Mouse (Mus musculus) Patski (cell line): ENCODE results near the gene Rrp9. TPM values are rescaled to one million over a fixed set of nuclear protein-coding genes. Genes with fewer than 3 reads are reported as not detected.
"Not testable (repeated sequence)": the region's sequence is repeated elsewhere in the genome, so short reads cannot be mapped to it uniquely, and the experiment has no call there.

ENCODE experiments used
- ATAC-seq: fragments of 100-300 bp; one replicate; pipeline ENCODE4 v1.8.0; 2021
- CTCF ChIA-PET: fragments of 350-600 bp; sonication (Branson Sonifier 250); formaldehyde crosslinking; loops from one replicate; lab custom pipeline; 2022; ENCODE audit warnings: inconsistent platforms; lab: Charles Lee
- POLR2A ChIA-PET: fragments of 350-600 bp; sonication (Branson Sonifier 250); formaldehyde crosslinking; loops from one replicate; lab custom pipeline; 2022; ENCODE audit warnings: antibody characterized with exemption, inconsistent platforms; lab: Charles Lee
- DNase-seq: peaks from one replicate; pipeline ENCODE4 v3.0.0-alpha.2; 2011; ENCODE audit warnings: low read depth, low spot score
- H3K27me3 ChIP-seq: fragments of 371-371 bp; one replicate; pipeline ENCODE4 v1.5.1; 2021
- CTCF ChIP-seq: fragments of 100-300 bp; IDR thresholded peaks from one replicate; pipeline ENCODE4 v1.5.1; 2021
- in situ Hi-C: fragments of 300-500 bp; cut with MboI; formaldehyde crosslinking; loops from 3 replicates; pipeline ENCODE4 v1.11.1; 2018; ENCODE audit warnings: low pct_unique_long_range_greater_than_20kb, mixed read lengths
- polyA plus RNA-seq: library from polyadenylated mRNA; unstranded; gene quantifications from one replicate; pipeline ENCODE4 v1.2.3, GENCODE M21; 2021

Rrp9 gene
- polyA plus RNA-seq, 1 experiment from 2014 or later: 29.9 TPM

DNA sequence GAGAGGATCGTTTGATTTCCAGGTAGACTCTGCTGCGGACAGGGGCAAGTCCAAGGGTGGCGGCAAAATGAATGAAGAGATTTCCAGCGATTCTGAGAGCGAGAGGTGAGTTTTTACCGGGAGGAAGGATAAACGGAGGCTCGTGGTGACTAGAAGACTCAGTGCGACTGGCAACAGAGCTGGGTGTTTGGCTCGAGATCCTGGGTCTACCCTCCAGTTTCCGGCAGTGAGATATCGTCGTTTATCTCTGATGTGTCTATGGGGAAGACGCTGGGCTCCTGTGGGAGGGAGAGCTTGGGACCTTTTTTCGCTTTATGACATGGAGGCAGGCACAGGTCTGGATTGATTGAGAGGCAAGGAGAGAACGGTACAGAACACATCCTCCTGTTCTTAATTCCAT is 1.9 kb downstream of the Rrp9 start:
- DNase-seq (no peak), ATAC-seq (no peak)
- ChIA-PET CTCF (interaction anchor here (0.6 to 3.7 kb wide), 19 partner anchors 18 to 306 kb away, joined by 3 to 33 read pairs (median 4); partner anchors contain the start of genes Abhd14a, Acy1 and Rpl29), POLR2A (interaction anchor here (0.8 kb wide), 1 partner anchor 25 kb away, joined by 3 read pairs; the partner anchor contains the start of gene Pcbp4)
- in situ Hi-C loops: loop anchor here (5.0 kb wide), 2 partner anchors 40 to 105 kb away; partner anchors contain the start of gene Acy1
- TF ChIP-seq CTCF: no peak
- no peaks in the 10 kb centered on the region for H3K27me3 ChIP-seq

DNA sequence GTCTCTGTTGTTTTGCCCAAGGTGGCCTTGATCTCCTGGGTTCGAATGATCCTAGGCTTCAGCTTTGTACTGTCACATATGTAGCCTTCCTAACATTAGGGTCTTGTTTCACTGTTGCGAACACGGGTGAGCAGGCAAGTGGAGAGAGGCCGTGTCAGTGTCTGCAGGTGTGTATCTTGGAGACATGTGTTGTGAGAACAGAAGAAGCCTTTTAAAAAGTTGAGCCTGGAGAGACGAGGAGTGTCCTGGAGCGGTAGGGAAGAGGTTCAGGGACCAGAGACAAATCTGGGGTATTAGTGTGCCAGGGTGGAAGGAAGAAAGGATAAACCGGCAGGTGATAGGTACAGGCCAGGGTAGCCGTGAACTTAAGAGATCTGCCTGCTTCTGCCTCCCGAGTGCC is 2.3 kb downstream of the Rrp9 start:
- POLR2A ChIA-PET: interaction anchor here (0.8 kb wide), 1 partner anchor 25 kb away, joined by 3 read pairs; the partner anchor contains the start of gene Pcbp4
- CTCF ChIA-PET: interaction anchor here (1.3 to 3.7 kb wide), 4 partner anchors 29 to 266 kb away, joined by 3 to 33 read pairs (median 19); partner anchors contain the start of genes Abhd14a and Rpl29
- no peak for TF ChIP-seq CTCF
- in situ Hi-C loops: loop anchor here (5.0 kb wide), 2 partner anchors 41 to 106 kb away; partner anchors contain the start of gene Acy1
- ATAC-seq (no peak), DNase-seq (no peak)
- H3K27me3 ChIP-seq: no peaks in the 10 kb centered on the region

DNA sequence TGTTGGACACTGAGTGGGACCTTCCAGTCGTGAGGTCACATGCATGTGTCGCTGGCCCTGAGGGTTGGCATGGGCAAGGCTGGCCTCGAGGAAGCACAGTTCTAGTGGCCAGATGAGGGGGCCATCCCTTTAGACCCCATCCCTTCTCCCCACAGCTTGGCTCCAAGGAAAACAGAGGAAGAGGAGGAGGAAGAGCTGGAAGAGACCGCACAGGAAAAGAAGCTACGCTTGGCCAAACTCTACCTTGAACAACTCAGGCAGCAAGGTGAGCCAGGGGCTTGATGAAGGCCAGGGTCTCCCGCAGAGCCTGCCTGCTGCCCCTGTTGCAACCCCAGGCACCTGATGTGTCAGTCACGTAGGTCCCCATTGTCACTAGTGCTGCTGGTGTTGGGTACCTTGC is 4.8 kb downstream of the Rrp9 start:
- POLR2A ChIA-PET: no interaction called here
- in situ Hi-C loops: no loop called here
- no peak for TF ChIP-seq CTCF
- DNase-seq (no peak), ATAC-seq (no peak)
- H3K27me3 ChIP-seq: no peaks in the 10 kb centered on the region
- CTCF ChIA-PET: no interaction called here

DNA sequence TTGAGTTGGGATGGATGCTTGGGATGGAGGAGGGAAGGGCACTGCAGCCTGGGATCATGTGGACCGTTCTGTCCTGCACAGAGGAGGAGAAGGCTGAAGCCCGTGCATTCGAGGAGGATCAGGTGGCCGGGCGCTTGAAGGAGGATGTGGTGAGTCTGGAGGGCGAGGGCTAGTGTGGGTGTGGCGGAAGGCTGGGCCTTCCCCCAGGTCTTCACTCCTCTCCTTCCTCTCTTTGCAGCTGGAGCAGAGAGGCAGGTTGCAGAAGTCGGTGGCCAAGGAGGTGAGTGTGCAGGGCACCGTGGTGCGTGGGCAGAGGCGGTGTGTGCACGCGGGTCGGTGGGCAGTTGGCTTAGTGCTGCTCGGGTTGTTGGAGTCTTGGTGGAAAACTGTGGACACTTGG is 5.3 kb downstream of the Rrp9 start:
- TF ChIP-seq CTCF: no peak
- CTCF ChIA-PET: no interaction called here
- no peaks in the 10 kb centered on the region for H3K27me3 ChIP-seq
- POLR2A ChIA-PET: no interaction called here
- in situ Hi-C loops: no loop called here
- DNase-seq (no peak), ATAC-seq (no peak)

DNA sequence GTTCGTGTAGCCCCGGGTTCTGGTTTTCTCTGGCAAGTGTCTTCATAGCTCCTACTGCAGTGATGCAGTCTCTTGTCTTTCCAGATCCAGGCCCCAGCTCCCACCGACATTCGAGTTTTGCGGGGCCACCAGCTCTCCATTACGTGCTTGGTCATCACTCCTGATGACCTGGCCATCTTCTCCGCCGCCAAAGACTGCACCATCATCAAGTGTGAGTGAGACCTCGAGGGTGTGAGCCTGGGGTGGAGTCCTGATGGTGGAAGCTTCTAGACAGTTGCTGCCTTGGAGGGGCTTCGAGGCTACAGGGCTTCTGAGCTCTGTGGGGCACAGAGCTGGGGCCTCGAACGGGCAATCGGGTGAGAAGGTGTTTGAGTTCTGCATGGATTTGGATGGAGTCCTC is 5.9 kb downstream of the Rrp9 start:
- DNase-seq (no peak), ATAC-seq (no peak)
- TF ChIP-seq CTCF: no peak
- ChIA-PET CTCF (no interaction called here), POLR2A (no interaction called here)
- no peaks in the 10 kb centered on the region for H3K27me3 ChIP-seq
- in situ Hi-C loops: no loop called here

DNA sequence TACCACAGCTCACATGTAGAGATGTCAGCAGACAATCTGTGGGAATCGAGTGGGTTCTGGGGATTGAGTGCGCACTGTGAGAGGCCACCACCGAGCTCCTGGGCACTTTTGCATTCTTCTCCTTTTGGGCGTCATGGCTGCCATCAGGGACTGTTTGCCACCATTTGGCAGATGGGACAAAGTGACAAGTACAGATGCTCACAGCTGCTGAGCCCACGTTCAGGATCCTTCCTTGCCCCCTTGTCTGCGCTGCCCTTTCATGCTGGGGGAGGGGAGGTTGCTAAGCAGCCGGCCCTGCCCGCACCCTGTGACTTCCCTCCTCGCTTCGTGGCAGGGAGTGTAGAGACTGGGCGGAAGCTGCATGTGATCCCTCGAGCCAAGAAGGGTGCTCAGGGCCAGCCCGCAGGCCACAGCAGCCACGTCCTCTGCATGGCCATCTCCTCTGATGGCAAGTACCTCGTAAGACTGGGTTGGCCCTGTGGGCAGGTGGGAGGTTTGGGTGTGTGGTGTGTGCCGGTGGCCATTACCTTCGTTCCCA is 6.9 kb downstream of the Rrp9 start:
- no peak for ATAC-seq

DNA sequence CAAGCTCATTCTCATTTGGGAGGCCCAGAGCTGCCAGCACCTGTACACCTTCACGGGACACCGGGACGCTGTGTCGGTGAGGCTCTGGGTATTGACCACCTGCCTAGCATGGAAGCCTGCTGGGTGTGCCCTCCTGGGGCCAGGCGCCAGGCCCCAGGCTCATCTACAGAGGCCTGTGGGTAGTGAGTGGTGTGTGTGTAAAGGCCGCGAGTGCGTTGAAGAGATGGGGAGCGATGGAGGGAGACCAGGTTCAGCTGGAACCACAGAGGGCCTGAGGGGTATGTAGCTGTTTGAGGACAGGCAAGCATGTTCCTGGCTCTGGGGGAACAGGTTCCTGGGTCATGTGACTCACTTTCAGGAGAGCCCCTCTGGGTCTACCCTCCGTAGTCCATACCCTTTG is 7.4 kb downstream of the Rrp9 start:
- ChIA-PET CTCF (no interaction called here), POLR2A (no interaction called here)
- ATAC-seq: no peak
- no peak for TF ChIP-seq CTCF
- DNase-seq: no peak
- no peaks in the 10 kb centered on the region for H3K27me3 ChIP-seq
- in situ Hi-C loops: no loop called here

More for the DNA sequence above, 6.9 kb downstream of the Rrp9 start:
- no peaks in the 10 kb centered on the region for H3K27me3 ChIP-seq
- no peak for DNase-seq
- POLR2A ChIA-PET: no interaction called here
- no peak for TF ChIP-seq CTCF
- in situ Hi-C loops: no loop called here
- CTCF ChIA-PET: no interaction called here

DNA sequence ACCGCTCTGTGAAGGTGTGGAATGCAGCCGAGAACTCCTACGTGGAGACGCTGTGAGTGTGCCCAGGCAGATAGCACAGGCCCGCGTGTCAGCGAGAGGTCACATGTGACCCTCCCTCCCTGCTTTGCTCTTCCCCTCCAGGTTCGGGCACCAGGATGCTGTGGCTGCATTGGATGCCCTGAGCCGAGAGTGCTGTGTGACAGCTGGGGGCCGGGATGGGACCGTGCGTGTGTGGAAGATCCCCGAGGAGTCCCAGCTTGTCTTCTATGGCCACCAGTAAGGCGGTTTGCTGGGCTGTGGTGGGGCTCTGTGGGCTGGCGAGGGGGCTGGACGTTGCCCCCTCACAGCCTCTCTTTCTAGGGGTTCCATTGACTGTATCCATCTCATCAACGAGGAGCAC is 7.8 kb downstream of the Rrp9 start:
- in situ Hi-C loops: no loop called here
- DNase-seq: no peak
- no peak for TF ChIP-seq CTCF
- ChIA-PET POLR2A (interaction anchor here (1.0 kb wide), 1 partner anchor 29 kb away, joined by 3 read pairs; no protein-coding TSS in a partner anchor), CTCF (no interaction called here)
- no peak for ATAC-seq
- no peaks in the 10 kb centered on the region for H3K27me3 ChIP-seq

DNA sequence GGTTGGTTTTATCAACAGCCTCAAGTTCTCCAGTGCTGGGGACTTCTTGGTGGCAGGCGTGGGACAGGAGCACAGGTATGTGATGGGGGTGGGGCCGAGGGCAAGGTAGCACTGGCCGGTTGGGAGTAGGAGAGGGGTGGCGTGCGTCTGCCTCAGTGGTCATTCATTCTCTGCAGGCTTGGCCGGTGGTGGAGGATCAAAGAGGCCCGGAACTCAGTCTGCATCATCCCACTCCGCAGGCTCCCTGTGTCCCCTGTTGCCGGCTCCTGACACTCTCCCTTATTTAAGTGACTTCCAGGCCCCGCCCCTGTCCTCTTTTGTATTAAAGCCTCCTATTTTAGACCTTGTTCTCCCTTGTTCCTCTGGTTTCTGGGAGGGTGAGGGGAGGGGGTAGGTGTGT is 9.3 kb downstream of the Rrp9 start:
- no peak for DNase-seq
- TF ChIP-seq CTCF: no peak
- ChIA-PET CTCF (no interaction called here), POLR2A (no interaction called here)
- in situ Hi-C loops: no loop called here
- H3K27me3 ChIP-seq: no peaks in the 10 kb centered on the region
- no peak for ATAC-seq

DNA sequence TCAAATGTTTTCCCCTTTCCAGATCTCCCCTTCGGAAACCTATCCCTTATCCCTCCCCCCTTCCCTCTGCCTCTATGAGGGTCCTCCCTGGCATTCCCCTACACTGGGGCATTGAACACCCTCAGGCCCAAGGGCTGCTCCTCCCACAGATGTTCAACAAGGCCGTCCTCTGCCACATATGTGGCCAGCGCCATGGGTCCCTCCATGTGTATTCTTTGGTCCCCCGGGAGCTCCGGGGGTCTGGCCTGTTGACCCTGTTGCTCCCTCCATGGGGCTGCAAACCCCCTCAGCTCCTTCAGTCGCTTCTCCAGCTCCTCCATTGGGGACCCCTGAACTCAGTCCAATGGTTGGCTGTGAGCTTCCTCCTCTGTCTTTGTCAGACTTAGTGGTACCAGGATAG is 11.8 kb downstream of the Rrp9 start:
- H3K27me3 ChIP-seq, in situ Hi-C loops, ATAC-seq, DNase-seq, POLR2A ChIA-PET, CTCF ChIA-PET: not testable (repeated sequence)

DNA sequence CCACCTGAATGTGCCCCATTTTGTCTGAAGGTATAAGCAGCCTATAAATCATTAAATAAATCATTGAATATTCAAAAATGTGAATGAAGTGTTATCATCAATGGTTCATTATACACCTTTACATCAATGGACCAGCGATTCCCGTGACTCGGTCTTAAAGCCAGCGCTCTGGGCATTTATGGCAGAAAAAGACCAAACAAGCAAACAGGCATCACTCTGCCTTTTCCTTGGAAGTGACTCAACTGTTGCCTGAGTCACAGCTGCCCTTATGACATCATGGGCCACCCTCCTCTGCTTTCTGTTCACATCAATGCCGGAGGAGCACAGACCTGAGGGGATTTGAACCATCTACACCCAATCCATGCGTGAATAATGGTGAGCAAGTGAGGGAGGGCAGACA is 23.9 kb downstream of the Rrp9 start, which contains the start of gene Iqcf1:
Iqcf1 (plus strand) TSS at position 301 of the 400 bp plus-strand sequence.
- no peaks in the 10 kb centered on the region for H3K27me3 ChIP-seq
- in situ Hi-C loops: no loop called here
- no peak for TF ChIP-seq CTCF
- ATAC-seq: no peak
- ChIA-PET POLR2A (no interaction called here), CTCF (no interaction called here)
- no peak for DNase-seq
